Mouse (Mus musculus): Measurements from ENCODE around the gene C1qtnf9. TPM values are rescaled to one million over a fixed set of nuclear protein-coding genes. Genes with fewer than 3 reads are reported as not detected.
A peak's percentile ranks its signal among the peaks of the same experiment; 100 is the strongest.

C1qtnf9 gene
- polyA plus RNA-seq, 1 experiment from 2014 or later = 0.19 TPM

DNA sequence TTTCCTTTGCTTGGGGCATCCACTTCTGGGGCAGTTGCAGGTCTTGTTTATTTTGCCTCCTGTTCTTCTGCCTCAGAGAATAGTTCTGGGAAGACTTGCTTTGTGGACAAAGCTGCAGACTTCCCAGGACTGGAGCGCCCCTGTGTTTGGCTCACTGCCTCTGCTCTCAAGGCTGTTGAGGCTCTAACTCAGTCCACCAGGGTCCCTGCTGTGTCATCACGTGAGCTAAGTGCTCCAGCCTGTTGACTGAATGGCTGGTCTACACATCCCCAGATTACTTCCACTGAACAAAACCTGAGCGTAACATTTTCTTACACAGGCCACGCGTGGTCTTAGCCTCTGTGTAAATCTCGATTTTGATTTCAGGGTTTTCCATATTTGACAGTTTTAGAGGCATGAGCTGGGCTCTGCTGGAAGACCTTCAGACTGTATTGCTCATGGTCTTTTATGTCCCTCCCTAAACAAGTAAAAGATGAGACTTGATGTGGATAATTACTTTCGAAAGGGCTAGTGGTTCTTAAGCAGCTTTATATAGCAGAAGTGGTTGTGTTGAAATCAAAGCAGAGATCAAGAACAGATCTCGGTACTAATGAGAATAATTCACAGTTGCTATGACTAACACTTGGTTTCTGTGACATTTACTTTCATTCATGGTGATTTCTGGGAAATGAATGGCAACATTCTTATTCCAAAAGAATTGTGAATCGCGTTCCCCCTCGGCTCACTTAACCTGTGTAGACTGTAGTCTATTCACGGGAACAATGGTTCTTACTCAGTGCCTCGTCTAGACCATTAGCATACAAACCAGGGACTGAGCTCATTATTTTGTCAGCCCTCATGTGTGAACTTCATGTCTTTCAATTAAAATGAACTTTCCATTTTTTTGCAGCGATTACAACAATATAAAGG, 14.8 kb upstream of the C1qtnf9 start:
- H3K27ac ChIP-seq = 0 out of 2 replicates have a peak overlapping the region, but pooled peaks have one; percentile 5
- WGBS = 53% methylated on average over 14 of the region's 14 CpGs
- no peaks in the 10 kb centered on the region; the same call in 1 of the 2 replicates for H3K36me3 ChIP-seq (replicated peaks)
- peaks cover 6% of the 10 kb centered on the region; the same call in 1 of the 2 replicates for H3K4me1 ChIP-seq
- H3K9ac ChIP-seq = no peak overlapping the region
- H3K4me3 ChIP-seq = no peak overlapping the region
- H3K4me2 ChIP-seq = no peak overlapping the region
- no peaks in the 10 kb centered on the region for H3K9me3 ChIP-seq
- peak; percentile 79 for ATAC-seq (replicated peaks)
- no peaks in the 10 kb centered on the region for H3K27me3 ChIP-seq (replicated peaks)

DNA sequence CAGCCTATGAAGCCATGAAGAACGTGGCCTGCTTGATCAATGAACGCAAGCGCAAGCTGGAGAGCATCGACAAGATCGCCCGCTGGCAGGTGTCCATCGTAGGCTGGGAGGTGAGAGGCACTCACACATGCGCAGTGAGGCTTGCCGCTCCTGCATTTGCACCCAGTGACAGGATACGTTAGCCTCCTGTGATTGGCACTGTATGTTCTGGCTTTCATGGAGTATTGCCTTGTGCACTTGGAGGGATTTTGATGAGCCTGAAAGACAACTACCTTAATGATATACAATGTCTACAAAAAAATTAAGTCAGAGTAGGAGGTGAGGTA, 14.2 kb upstream of the C1qtnf9 start:
- no peak overlapping the region for H3K4me2 ChIP-seq
- H3K9me3 ChIP-seq = no peaks in the 10 kb centered on the region
- peaks cover 6% of the 10 kb centered on the region; the same call in 1 of the 2 replicates for H3K4me1 ChIP-seq
- ATAC-seq (replicated peaks) = peak; percentile 53
- WGBS = 70% methylated on average over 10 of the region's 10 CpGs
- H3K9ac ChIP-seq = no peak overlapping the region
- no peaks in the 10 kb centered on the region for H3K27me3 ChIP-seq (replicated peaks)
- H3K4me3 ChIP-seq = no peak overlapping the region
- H3K27ac ChIP-seq = 0 out of 2 replicates have a peak overlapping the region, but pooled peaks have one; percentile 5
- no peaks in the 10 kb centered on the region; the same call in 1 of the 2 replicates for H3K36me3 ChIP-seq (replicated peaks)

DNA sequence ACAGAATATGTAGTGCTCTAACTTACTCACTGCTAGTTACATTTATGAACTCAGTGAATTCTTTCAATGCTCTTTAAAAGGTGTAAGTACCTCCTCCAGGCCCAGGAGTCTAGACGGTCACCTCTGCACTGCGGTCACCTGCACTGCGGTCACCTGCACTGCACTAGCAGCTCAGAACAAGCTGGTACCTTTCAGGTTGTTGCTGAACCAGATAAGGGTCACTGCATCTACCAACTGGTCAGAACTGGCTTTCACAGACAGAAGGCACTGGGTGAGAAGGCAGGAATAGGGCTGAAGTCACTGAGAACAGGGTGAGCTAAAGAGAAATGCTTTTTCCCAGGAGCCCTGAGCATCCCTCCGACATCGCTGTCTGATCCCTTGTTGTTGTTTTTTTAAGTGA, 13.3 kb upstream of the C1qtnf9 start:
- Histone ChIP-seq H3K27ac (no peak overlapping the region), H3K36me3 (replicated peaks) (no peaks in the 10 kb centered on the region; the same call in 1 of the 2 replicates), H3K27me3 (replicated peaks) (no peaks in the 10 kb centered on the region), H3K4me3 (no peak overlapping the region), H3K9ac (no peak overlapping the region), H3K4me1 (peaks cover 6% of the 10 kb centered on the region; the same call in 1 of the 2 replicates), H3K4me2 (no peak overlapping the region), H3K9me3 (no peaks in the 10 kb centered on the region)
- ATAC-seq (replicated peaks) = no peak
- WGBS = 96% methylated on average over 5 of the region's 5 CpGs

DNA sequence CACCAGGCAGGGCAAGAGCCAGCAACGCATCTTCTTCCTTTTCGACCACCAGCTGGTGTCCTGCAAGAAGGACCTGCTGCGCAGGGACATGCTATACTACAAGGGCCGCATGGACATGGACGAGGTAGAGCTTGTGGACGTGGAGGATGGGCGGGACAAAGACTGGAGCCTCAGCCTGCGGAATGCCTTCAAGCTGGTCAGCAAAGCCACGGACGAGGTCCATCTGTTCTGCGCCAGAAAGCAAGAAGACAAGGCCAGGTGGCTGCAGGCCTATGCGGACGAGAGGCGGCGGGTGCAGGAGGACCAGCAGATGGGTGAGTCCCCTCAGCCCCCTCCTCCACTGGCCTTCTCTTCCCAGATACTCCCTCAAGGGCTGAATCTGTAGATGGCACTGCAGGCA, 11.7 kb upstream of the C1qtnf9 start:
- Histone ChIP-seq H3K4me1 (peaks cover 6% of the 10 kb centered on the region; the same call in 1 of the 2 replicates), H3K4me3 (no peak overlapping the region), H3K4me2 (no peak overlapping the region), H3K27me3 (replicated peaks) (no peaks in the 10 kb centered on the region), H3K9ac (no peak overlapping the region), H3K36me3 (replicated peaks) (no peaks in the 10 kb centered on the region; the same call in 1 of the 2 replicates), H3K9me3 (no peaks in the 10 kb centered on the region), H3K27ac (no peak overlapping the region)
- no peak for ATAC-seq (replicated peaks)
- 93% methylated on average over 15 of the region's 15 CpGs for WGBS

DNA sequence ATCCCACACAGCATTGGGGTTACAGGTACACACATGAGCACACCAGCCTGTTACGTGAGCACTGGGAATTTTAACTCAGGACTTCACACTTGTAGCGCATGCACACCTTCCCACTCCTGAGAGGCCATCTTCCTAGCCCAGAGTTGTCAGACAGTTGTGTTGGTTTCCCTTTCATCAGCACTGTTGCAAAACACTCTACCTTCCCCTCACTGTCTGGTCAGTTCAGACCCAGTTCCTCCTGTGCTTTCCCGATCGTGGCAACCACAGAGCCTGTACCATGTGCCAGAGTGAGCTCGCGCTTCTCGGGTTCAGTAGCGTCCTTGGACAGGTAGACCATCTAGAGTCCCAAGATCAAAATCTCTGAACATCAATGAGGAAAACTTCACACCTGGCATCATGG, 10.7 kb upstream of the C1qtnf9 start:
- no peak for ATAC-seq (replicated peaks)
- H3K27me3 ChIP-seq (replicated peaks) = no peaks in the 10 kb centered on the region
- H3K4me1 ChIP-seq = peaks cover 6% of the 10 kb centered on the region; the same call in 1 of the 2 replicates
- H3K27ac ChIP-seq = no peak overlapping the region
- no peaks in the 10 kb centered on the region; the same call in 1 of the 2 replicates for H3K36me3 ChIP-seq (replicated peaks)
- no peak overlapping the region for H3K9ac ChIP-seq
- no peaks in the 10 kb centered on the region for H3K9me3 ChIP-seq
- no peak overlapping the region for H3K4me2 ChIP-seq
- no peak overlapping the region for H3K4me3 ChIP-seq
- 97% methylated on average over 8 of the region's 8 CpGs for WGBS

DNA sequence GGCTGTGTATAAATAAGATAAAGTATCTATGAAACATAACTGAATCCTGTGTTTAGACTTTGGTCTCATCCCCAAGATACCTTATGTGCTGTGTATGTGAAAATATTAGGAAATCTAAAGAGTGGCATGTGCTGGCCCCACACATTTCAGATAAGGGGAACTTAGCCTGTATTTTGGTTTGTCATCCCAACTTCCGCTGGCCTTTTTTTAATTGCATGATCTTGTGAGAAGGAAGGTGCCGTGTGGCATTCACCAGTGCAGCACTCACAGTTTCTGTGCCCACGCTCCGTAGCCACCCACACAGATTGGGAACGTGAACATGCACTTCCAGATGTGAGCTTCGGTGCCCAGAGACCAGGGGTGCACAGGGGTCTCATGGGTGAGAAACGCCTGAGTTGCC, 10.2 kb upstream of the C1qtnf9 start:
- no peak overlapping the region for H3K27ac ChIP-seq
- WGBS = 94% methylated on average over 7 of the region's 7 CpGs

DNA sequence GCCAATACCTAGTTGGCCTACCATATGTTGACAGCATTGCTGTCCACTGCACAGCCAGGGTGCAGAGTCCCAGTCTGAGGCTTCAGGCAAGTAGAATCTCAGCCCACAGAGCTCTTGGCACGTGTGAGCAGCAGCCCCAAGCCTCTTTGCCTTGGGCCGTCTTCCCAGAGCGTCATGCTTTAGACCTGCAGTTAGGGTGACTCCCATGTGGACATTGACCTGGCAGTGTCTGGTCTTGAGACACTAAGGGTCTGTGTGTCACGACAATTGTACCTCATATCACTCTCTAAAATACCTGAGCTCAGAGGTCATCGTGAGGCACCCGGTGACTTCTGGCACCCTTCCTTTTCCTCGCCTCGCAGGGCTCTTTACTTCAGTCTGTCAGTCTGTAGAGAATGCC, 8.8 kb upstream of the C1qtnf9 start:
- ATAC-seq (replicated peaks) = no peak
- Histone ChIP-seq H3K27me3 (replicated peaks) (no peaks in the 10 kb centered on the region), H3K9ac (no peak overlapping the region), H3K4me2 (no peak overlapping the region), H3K9me3 (no peaks in the 10 kb centered on the region), H3K4me3 (no peak overlapping the region), H3K36me3 (replicated peaks) (no peaks in the 10 kb centered on the region; the same call in 1 of the 2 replicates), H3K4me1 (no peaks in the 10 kb centered on the region), H3K27ac (no peak overlapping the region)
- WGBS = 92% methylated on average over 8 of the region's 8 CpGs

More for the DNA sequence above, 10.2 kb upstream of the C1qtnf9 start:
- no peaks in the 10 kb centered on the region for H3K27me3 ChIP-seq (replicated peaks)
- H3K9me3 ChIP-seq = no peaks in the 10 kb centered on the region
- no peak overlapping the region for H3K9ac ChIP-seq
- H3K4me3 ChIP-seq = no peak overlapping the region
- no peak for ATAC-seq (replicated peaks)
- no peaks in the 10 kb centered on the region; the same call in 1 of the 2 replicates for H3K36me3 ChIP-seq (replicated peaks)
- peaks cover 6% of the 10 kb centered on the region; the same call in 1 of the 2 replicates for H3K4me1 ChIP-seq
- no peak overlapping the region for H3K4me2 ChIP-seq

DNA sequence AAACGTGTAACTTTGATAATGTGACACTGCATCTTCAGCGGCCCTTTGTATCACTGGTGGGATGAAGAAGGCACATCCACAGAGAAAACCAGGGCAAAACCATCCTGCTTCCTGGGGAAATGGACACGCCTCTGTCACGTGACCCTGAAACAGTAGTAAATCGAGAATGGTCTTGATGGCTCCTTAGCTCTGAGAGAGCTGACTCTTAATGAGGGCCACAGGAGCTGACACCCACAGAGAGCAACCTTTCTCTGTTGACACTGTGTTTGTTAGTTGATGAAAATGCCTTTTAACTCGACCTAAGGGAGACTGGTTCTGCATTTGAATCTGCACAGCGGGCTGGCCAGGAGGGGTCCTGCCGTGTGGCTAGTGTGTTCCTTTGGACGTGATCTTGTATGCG, 6.1 kb upstream of the C1qtnf9 start:
- Histone ChIP-seq H3K27ac (no peak overlapping the region), H3K9me3 (no peaks in the 10 kb centered on the region), H3K9ac (no peak overlapping the region), H3K27me3 (replicated peaks) (no peaks in the 10 kb centered on the region), H3K4me1 (no peaks in the 10 kb centered on the region), H3K36me3 (replicated peaks) (no peaks in the 10 kb centered on the region), H3K4me3 (no peak overlapping the region), H3K4me2 (no peak overlapping the region)
- 73% methylated on average over 10 of the region's 10 CpGs for WGBS
- no peak for ATAC-seq (replicated peaks)

DNA sequence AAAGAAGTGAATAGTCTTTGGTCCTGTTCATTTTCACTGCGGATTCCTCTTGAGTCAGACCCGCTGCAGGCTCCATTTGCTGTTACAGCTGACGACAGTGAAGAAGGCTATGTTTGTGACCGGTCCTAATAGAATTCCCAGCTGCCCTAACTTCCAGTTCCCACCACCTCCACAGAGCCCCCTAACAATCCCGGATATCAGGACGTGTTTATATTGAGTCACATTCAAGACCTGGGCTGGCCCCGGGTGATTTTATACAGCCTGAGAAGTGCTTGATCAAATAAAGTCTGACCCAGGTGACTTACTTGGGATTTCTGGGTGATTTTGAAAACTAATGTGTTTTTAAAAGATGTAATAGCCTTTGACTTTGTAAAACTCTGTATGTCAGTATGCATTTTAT, 5.2 kb upstream of the C1qtnf9 start:
- H3K9me3 ChIP-seq = no peaks in the 10 kb centered on the region
- no peak overlapping the region for H3K4me3 ChIP-seq
- H3K4me2 ChIP-seq = no peak overlapping the region
- ATAC-seq (replicated peaks) = no peak
- no peaks in the 10 kb centered on the region for H3K36me3 ChIP-seq (replicated peaks)
- no peaks in the 10 kb centered on the region for H3K4me1 ChIP-seq
- no peaks in the 10 kb centered on the region for H3K27me3 ChIP-seq (replicated peaks)
- H3K9ac ChIP-seq = no peak overlapping the region
- 77% methylated on average over 7 of the region's 7 CpGs for WGBS
- H3K27ac ChIP-seq = no peak overlapping the region

DNA sequence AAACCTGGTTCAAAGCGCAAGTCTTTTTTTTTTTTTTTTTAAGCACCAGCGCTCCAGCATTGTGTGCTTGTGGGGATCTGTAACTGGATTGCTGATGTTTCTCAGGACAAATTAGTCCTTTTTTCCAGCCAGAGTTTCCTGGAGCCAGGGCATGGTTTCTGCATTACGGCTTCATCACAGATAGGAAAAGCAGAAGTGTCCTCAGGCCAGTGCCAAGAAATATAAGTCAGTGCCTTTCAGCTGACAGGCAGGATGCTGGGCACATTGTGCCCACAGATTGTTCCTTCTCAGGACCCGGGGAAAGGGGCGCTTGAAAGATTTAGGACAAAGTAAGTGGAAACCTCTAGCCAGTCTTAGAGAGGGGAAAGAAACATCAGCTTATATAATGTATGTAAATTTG, 4.2 kb upstream of the C1qtnf9 start:
- H3K36me3 ChIP-seq (replicated peaks) = no peaks in the 10 kb centered on the region
- H3K27me3 ChIP-seq (replicated peaks) = no peaks in the 10 kb centered on the region
- H3K4me2 ChIP-seq = no peak overlapping the region
- no peak overlapping the region for H3K4me3 ChIP-seq
- no peak for ATAC-seq (replicated peaks)
- H3K9me3 ChIP-seq = no peaks in the 10 kb centered on the region
- no peak overlapping the region for H3K9ac ChIP-seq
- no peaks in the 10 kb centered on the region for H3K4me1 ChIP-seq
- 91% methylated on average over 5 of the region's 5 CpGs for WGBS
- H3K27ac ChIP-seq = no peak overlapping the region

- Histone ChIP-seq H3K4me3 (no peak overlapping the region), H3K4me2 (no peak overlapping the region), H3K36me3 (replicated peaks) (no peaks in the 10 kb centered on the region), H3K9ac (no peak overlapping the region), H3K4me1 (no peaks in the 10 kb centered on the region), H3K27me3 (replicated peaks) (no peaks in the 10 kb centered on the region), H3K9me3 (no peaks in the 10 kb centered on the region), H3K27ac (no peak overlapping the region)
- WGBS = 88% methylated on average over 4 of the region's 4 CpGs
- ATAC-seq (replicated peaks) = no peak
Observed at GRCm38 (mm10) chr14:60764526-60764925, 3.4 kb upstream of the C1qtnf9 start.

GRCm38 (mm10) chr14:60765025-60765424, 2.9 kb upstream of the C1qtnf9 start:
- Histone ChIP-seq H3K4me2 (no peak overlapping the region), H3K36me3 (replicated peaks) (no peaks in the 10 kb centered on the region), H3K4me3 (no peak overlapping the region), H3K4me1 (no peaks in the 10 kb centered on the region), H3K27ac (no peak overlapping the region), H3K9me3 (no peaks in the 10 kb centered on the region), H3K27me3 (replicated peaks) (no peaks in the 10 kb centered on the region), H3K9ac (no peak overlapping the region)
- no peak for ATAC-seq (replicated peaks)
- 55% methylated on average over 2 of the region's 2 CpGs for WGBS

DNA sequence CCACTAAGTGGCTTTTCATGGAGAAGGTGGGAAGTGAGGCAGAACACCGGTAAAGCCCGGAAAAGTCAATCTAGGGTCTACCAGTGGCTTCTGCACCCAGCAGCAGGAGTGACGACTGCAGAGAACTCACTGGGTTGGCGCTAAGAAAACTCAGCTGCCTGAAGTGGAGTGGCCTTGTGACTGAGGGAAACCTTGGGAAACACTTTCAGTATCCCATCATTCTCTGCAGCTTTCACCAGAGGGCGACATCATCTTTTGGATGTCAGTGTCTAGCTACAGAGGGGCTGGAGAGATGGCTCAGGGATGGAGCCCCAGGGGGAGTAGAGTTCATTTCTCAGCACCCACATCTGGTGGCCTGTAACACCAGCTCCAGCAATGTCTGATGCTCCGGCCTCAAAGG, 1.4 kb downstream of the C1qtnf9 start:
- no peak for ATAC-seq (replicated peaks)
- H3K27me3 ChIP-seq (replicated peaks) = no peaks in the 10 kb centered on the region

More for the DNA sequence above, 1.4 kb downstream of the C1qtnf9 start:
- H3K9ac ChIP-seq = no peak overlapping the region
- no peaks in the 10 kb centered on the region for H3K4me1 ChIP-seq
- 48% methylated on average over 6 of the region's 6 CpGs for WGBS
- H3K9me3 ChIP-seq = no peaks in the 10 kb centered on the region
- H3K4me2 ChIP-seq = no peak overlapping the region
- H3K36me3 ChIP-seq (replicated peaks) = no peaks in the 10 kb centered on the region
- no peak overlapping the region for H3K27ac ChIP-seq
- no peak overlapping the region for H3K4me3 ChIP-seq
